Mouse (Mus musculus): Measurements from ENCODE around the gene Iqgap2. TPM values are rescaled to one million over a fixed set of nuclear protein-coding genes. Genes with fewer than 3 reads are reported as not detected.

Iqgap2 gene
- polyA plus RNA-seq, 1 experiment from 2014 or later: 31.5 TPM

- TF ChIP-seq CTCF (IDR thresholded peaks at IDR 0.05; ENCODE audit: low read depth): no peak
- no peak overlapping the region for H3K27ac ChIP-seq (ENCODE audit: low read depth, low read length)
- no peak overlapping the region for H3K9ac ChIP-seq (ENCODE audit: low read depth, low read length)
- no peaks in the 10 kb centered on the region for H3K27me3 ChIP-seq (replicated peaks; ENCODE audit: control insufficient read depth, insufficient read depth, low read length)
- no peak overlapping the region for H3K4me2 ChIP-seq (replicated peaks; ENCODE audit: low read depth)
- WGBS: 76% methylated on average over 4 of the region's 4 CpGs
- H3K4me1 ChIP-seq (replicated peaks; ENCODE audit: control insufficient read depth, insufficient read depth, low read length): no peaks in the 10 kb centered on the region
- ATAC-seq: no peak
- H3K4me3 ChIP-seq (ENCODE audit: low read depth, low read length): no peak overlapping the region
- H3K9me3 ChIP-seq (ENCODE audit: control insufficient read depth): no peaks in the 10 kb centered on the region
- H3K36me3 ChIP-seq (ENCODE audit: control insufficient read depth, insufficient read depth): peaks cover 9% of the 10 kb centered on the region; the same call in 1 of the 2 replicates
Measured at GRCm38 (mm10) chr13:95715356-95715755, 176.4 kb downstream of the Iqgap2 start.

GRCm38 (mm10) chr13:95714271-95714975 lies 177.3 kb downstream of the Iqgap2 start:
- Histone ChIP-seq H3K9ac (ENCODE audit: low read depth, low read length) (no peak overlapping the region), H3K4me3 (ENCODE audit: low read depth, low read length) (no peak overlapping the region), H3K27me3 (replicated peaks; ENCODE audit: control insufficient read depth, insufficient read depth, low read length) (no peaks in the 10 kb centered on the region), H3K36me3 (ENCODE audit: control insufficient read depth, insufficient read depth) (peaks cover 6% of the 10 kb centered on the region; the same call in 1 of the 2 replicates), H3K4me2 (replicated peaks; ENCODE audit: low read depth) (no peak overlapping the region), H3K27ac (ENCODE audit: low read depth, low read length) (no peak overlapping the region), H3K4me1 (replicated peaks; ENCODE audit: control insufficient read depth, insufficient read depth, low read length) (no peaks in the 10 kb centered on the region), H3K9me3 (ENCODE audit: control insufficient read depth) (no peaks in the 10 kb centered on the region)
- 64% methylated on average over 3 of the region's 3 CpGs for WGBS
- no peak for TF ChIP-seq CTCF (IDR thresholded peaks at IDR 0.05; ENCODE audit: low read depth)
- ATAC-seq: no peak

GRCm38 (mm10) chr13:95712570-95713268 lies 179.0 kb downstream of the Iqgap2 start:
- Histone ChIP-seq H3K9ac (ENCODE audit: low read depth, low read length) (no peak overlapping the region), H3K4me1 (replicated peaks; ENCODE audit: control insufficient read depth, insufficient read depth, low read length) (no peaks in the 10 kb centered on the region), H3K36me3 (ENCODE audit: control insufficient read depth, insufficient read depth) (no peaks in the 10 kb centered on the region; the same call in 1 of the 2 replicates), H3K9me3 (ENCODE audit: control insufficient read depth) (no peaks in the 10 kb centered on the region), H3K4me3 (ENCODE audit: low read depth, low read length) (no peak overlapping the region), H3K27ac (ENCODE audit: low read depth, low read length) (no peak overlapping the region), H3K4me2 (replicated peaks; ENCODE audit: low read depth) (no peak overlapping the region), H3K27me3 (replicated peaks; ENCODE audit: control insufficient read depth, insufficient read depth, low read length) (no peaks in the 10 kb centered on the region)
- no peak for TF ChIP-seq CTCF (IDR thresholded peaks at IDR 0.05; ENCODE audit: low read depth)
- no peak for ATAC-seq
- 85% methylated on average over 9 of the region's 9 CpGs for WGBS

GRCm38 (mm10) chr13:95712054-95712453 lies 179.7 kb downstream of the Iqgap2 start:
- no peaks in the 10 kb centered on the region for H3K4me1 ChIP-seq (replicated peaks; ENCODE audit: control insufficient read depth, insufficient read depth, low read length)
- H3K27me3 ChIP-seq (replicated peaks; ENCODE audit: control insufficient read depth, insufficient read depth, low read length): no peaks in the 10 kb centered on the region
- no peak for TF ChIP-seq CTCF (IDR thresholded peaks at IDR 0.05; ENCODE audit: low read depth)
- H3K36me3 ChIP-seq (ENCODE audit: control insufficient read depth, insufficient read depth): no peaks in the 10 kb centered on the region; the same call in 1 of the 2 replicates
- ATAC-seq: no peak
- H3K4me2 ChIP-seq (replicated peaks; ENCODE audit: low read depth): no peak overlapping the region
- H3K9me3 ChIP-seq (ENCODE audit: control insufficient read depth): no peaks in the 10 kb centered on the region
- H3K27ac ChIP-seq (ENCODE audit: low read depth, low read length): no peak overlapping the region
- no peak overlapping the region for H3K9ac ChIP-seq (ENCODE audit: low read depth, low read length)
- no peak overlapping the region for H3K4me3 ChIP-seq (ENCODE audit: low read depth, low read length)

- Histone ChIP-seq H3K4me3 (ENCODE audit: low read depth, low read length) (no peak overlapping the region), H3K4me1 (replicated peaks; ENCODE audit: control insufficient read depth, insufficient read depth, low read length) (no peaks in the 10 kb centered on the region), H3K9ac (ENCODE audit: low read depth, low read length) (no peak overlapping the region), H3K9me3 (ENCODE audit: control insufficient read depth) (no peaks in the 10 kb centered on the region), H3K36me3 (ENCODE audit: control insufficient read depth, insufficient read depth) (peaks cover 8% of the 10 kb centered on the region; the same call in 1 of the 2 replicates), H3K27ac (ENCODE audit: low read depth, low read length) (no peak overlapping the region), H3K4me2 (replicated peaks; ENCODE audit: low read depth) (no peak overlapping the region), H3K27me3 (replicated peaks; ENCODE audit: control insufficient read depth, insufficient read depth, low read length) (no peaks in the 10 kb centered on the region)
- ATAC-seq: no peak
- WGBS: 47% methylated on average over 6 of the region's 6 CpGs
- TF ChIP-seq CTCF (IDR thresholded peaks at IDR 0.05; ENCODE audit: low read depth): no peak
Measured at GRCm38 (mm10) chr13:95705589-95705988, 186.1 kb downstream of the Iqgap2 start.

GRCm38 (mm10) chr13:95703376-95703775 lies 188.3 kb downstream of the Iqgap2 start:
- no peak overlapping the region for H3K9ac ChIP-seq (ENCODE audit: low read depth, low read length)
- no peak for ATAC-seq
- peaks cover 8% of the 10 kb centered on the region; the same call in 1 of the 2 replicates for H3K36me3 ChIP-seq (ENCODE audit: control insufficient read depth, insufficient read depth)
- H3K4me2 ChIP-seq (replicated peaks; ENCODE audit: low read depth): no peak overlapping the region
- H3K9me3 ChIP-seq (ENCODE audit: control insufficient read depth): no peaks in the 10 kb centered on the region
- H3K4me3 ChIP-seq (ENCODE audit: low read depth, low read length): no peak overlapping the region
- no peaks in the 10 kb centered on the region for H3K4me1 ChIP-seq (replicated peaks; ENCODE audit: control insufficient read depth, insufficient read depth, low read length)
- 73% methylated on average over 5 of the region's 5 CpGs for WGBS
- TF ChIP-seq CTCF (IDR thresholded peaks at IDR 0.05; ENCODE audit: low read depth): no peak
- H3K27ac ChIP-seq (ENCODE audit: low read depth, low read length): no peak overlapping the region
- no peaks in the 10 kb centered on the region for H3K27me3 ChIP-seq (replicated peaks; ENCODE audit: control insufficient read depth, insufficient read depth, low read length)
